Mouse (Mus musculus) forebrain, embryonic 10.5 days (tissue): Measurements from ENCODE around the gene Crot. TPM values are rescaled to one million over a fixed set of nuclear protein-coding genes. Genes with fewer than 3 reads are reported as not detected.
"Not testable (repeated sequence)": the region's sequence is repeated elsewhere in the genome, so short reads cannot be mapped to it uniquely, and the experiment has no call there.

Source experiments
- DNase-seq: peaks from one replicate; pipeline ENCODE4 v3.0.0-alpha.2; 2017; ENCODE audit warnings: low spot score; ENCODE audit errors: extremely low spot score
- H3K27ac ChIP-seq: fragments of 300-500 bp; sonication (generic); 2 replicates; pipeline ENCODE4 v1.5.1; 2016; ENCODE audit warnings: mild to moderate bottlenecking
- H3K27me3 ChIP-seq: fragments of 300-500 bp; sonication (generic); 2 replicates; pipeline ENCODE4 v1.6.1; 2016; ENCODE audit warnings: mild to moderate bottlenecking; ENCODE audit not compliant: poor library complexity, severe bottlenecking
- H3K36me3 ChIP-seq: fragments of 300-500 bp; sonication (generic); replicated peaks from 2 replicates; pipeline ENCODE4 v1.6.1; 2016; ENCODE audit warnings: mild to moderate bottlenecking, moderate library complexity
- H3K4me1 ChIP-seq: fragments of 300-500 bp; sonication (generic); 2 replicates; pipeline ENCODE4 v1.6.1; 2016
- H3K4me3 ChIP-seq: fragments of 300-500 bp; sonication (generic); 2 replicates; pipeline ENCODE4 v1.5.1; 2016; ENCODE audit warnings: mild to moderate bottlenecking, moderate library complexity
- H3K9me3 ChIP-seq: fragments of 300-500 bp; sonication (generic); 2 replicates; pipeline ENCODE4 v1.6.1; 2016; ENCODE audit warnings: mild to moderate bottlenecking, moderate library complexity
- WGBS: fragments of 180-500 bp; shearing (Covaris S2); methylation state at CpG from one replicate; pipeline ENCODE4 v1.1.7; 2016; 5-methylcytosine and 5-hydroxymethylcytosine counted together
- polyA plus RNA-seq: library from polyadenylated mRNA; unstranded; fragments of >200 nt; fragmentation: Nextera tagmentation; extraction: Ambion mirVana; gene quantifications from 2 replicates; pipeline ENCODE4 v1.2.1, GENCODE M21; 2016

Gene Crot
- polyA plus RNA-seq, 1 experiment from 2014 or later = 30.9 TPM

GRCm38 (mm10) chr5:9032101-9032590 lies 35.0 kb upstream of the Crot start:
- Histone ChIP-seq H3K27me3 (no peaks in the 10 kb centered on the region), H3K9me3 (no peaks in the 10 kb centered on the region)
- WGBS = 90% methylated on average over 8 of the region's 8 CpGs

GRCm38 (mm10) chr5:9028266-9028841 lies 31.2 kb upstream of the Crot start:
- no peaks in the 10 kb centered on the region for H3K36me3 ChIP-seq
- H3K4me1 ChIP-seq = no peaks in the 10 kb centered on the region
- DNase-seq = no peak
- 81% methylated on average over 1 of the region's 1 CpGs for WGBS
- H3K27ac ChIP-seq = no peak overlapping the region
- H3K9me3 ChIP-seq = no peaks in the 10 kb centered on the region
- H3K4me3 ChIP-seq = no peak overlapping the region
- H3K27me3 ChIP-seq = no peaks in the 10 kb centered on the region

More at GRCm38 (mm10) chr5:9032101-9032590, 35.0 kb upstream of the Crot start:
- H3K36me3 ChIP-seq = no peaks in the 10 kb centered on the region
- no peak overlapping the region for H3K27ac ChIP-seq
- H3K4me1 ChIP-seq = no peaks in the 10 kb centered on the region
- no peak for DNase-seq
- no peak overlapping the region for H3K4me3 ChIP-seq

GRCm38 (mm10) chr5:9015352-9015751 lies 18.2 kb upstream of the Crot start:
- no peaks in the 10 kb centered on the region for H3K27me3 ChIP-seq
- no peak for DNase-seq
- no peaks in the 10 kb centered on the region for H3K9me3 ChIP-seq
- no peaks in the 10 kb centered on the region for H3K36me3 ChIP-seq
- H3K27ac ChIP-seq = no peak overlapping the region
- no peak overlapping the region for H3K4me3 ChIP-seq
- no peaks in the 10 kb centered on the region for H3K4me1 ChIP-seq
- WGBS = 80% methylated on average over 3 of the region's 3 CpGs

DNA sequence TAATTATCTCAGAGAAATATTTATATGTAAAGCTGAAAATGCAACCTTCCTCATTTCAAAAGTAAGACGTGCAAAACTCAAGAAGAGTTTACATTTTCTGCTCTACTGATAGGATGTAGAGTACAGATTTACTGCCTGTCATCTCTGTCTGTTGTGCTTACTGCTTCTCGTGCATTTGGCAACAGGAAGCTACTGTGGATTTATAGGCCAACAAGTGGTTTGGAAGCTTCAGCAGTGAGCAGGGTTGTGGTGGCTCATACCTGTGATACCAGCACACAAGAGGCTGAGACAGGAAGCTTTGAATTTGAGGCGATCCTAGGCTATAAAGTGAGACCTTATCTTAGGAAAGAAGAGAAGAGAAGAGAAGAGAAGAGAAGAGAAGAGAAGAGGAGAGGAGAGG lies 17.6 kb upstream of the Crot start:
- Histone ChIP-seq H3K27me3 (no peaks in the 10 kb centered on the region), H3K27ac (no peak overlapping the region), H3K9me3 (no peaks in the 10 kb centered on the region), H3K4me1 (no peaks in the 10 kb centered on the region), H3K36me3 (no peaks in the 10 kb centered on the region), H3K4me3 (no peak overlapping the region)
- no peak for DNase-seq
- 87% methylated on average over 3 of the region's 3 CpGs for WGBS

DNA sequence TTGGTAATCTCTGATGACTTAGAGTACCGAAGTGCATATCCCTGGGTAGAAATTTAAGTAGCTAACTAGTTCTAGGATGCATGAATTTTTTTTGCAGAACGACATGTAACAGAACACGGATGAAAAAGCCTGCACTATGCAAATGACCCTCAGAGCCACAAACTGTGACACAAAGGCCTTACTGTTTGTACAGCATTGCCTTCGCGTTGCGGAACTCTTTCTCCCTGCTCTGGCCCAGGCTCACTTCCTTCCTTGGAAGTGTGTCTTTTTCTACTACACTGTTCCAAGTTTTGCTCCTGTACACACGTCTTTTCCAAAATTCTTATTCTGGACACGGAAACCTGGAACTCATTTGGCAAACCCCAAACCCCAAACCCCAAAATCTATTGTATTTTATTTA lies 14.2 kb upstream of the Crot start:
- Histone ChIP-seq H3K27ac (no peak overlapping the region), H3K27me3 (no peaks in the 10 kb centered on the region), H3K9me3 (no peaks in the 10 kb centered on the region), H3K4me3 (no peak overlapping the region), H3K4me1 (no peaks in the 10 kb centered on the region), H3K36me3 (no peaks in the 10 kb centered on the region)
- no peak for DNase-seq
- WGBS = 80% methylated on average over 8 of the region's 8 CpGs

DNA sequence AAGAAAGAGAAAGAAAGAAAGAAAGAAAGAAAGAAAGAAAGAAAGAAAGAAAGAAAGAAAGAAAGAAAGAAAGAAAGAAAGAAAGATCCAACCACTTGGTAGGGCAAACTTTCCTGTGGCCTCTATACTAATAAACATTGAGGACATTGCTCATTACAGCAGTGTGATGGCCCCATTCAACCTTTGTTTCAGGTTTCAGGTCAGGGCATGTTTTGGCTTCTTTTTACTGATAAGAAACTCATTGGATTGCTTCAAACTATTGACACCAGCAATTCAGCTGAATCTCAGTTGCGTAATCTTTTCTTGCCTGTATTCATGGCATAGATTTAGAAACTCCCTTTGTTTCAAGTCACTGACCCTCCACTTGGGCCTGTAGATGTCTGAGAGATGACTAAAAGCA lies 13.0 kb upstream of the Crot start:
- Histone ChIP-seq H3K4me3 (no peak overlapping the region), H3K27ac (no peak overlapping the region), H3K4me1 (no peaks in the 10 kb centered on the region), H3K9me3 (no peaks in the 10 kb centered on the region), H3K27me3 (no peaks in the 10 kb centered on the region), H3K36me3 (no peaks in the 10 kb centered on the region)
- 95% methylated on average over 1 of the region's 1 CpGs for WGBS
- DNase-seq = no peak

DNA sequence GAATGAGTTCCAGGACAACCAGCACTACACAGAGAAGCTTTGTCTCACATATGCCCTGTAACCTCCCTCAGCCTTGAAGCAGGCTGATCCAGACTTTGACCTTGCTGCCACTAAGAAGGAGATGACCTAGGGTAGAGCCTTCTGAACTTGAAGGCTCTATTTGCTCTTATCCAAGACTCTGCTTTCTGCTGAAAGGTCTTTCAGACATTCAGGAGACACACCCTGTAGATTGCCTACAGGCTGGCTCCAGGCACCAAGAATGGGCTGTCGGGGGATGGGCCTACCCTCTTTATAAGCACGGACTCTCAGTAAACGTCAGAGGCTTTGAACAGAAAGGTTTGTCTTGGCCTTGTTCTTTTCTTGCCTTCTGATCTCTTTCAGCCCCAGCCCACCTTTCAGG lies 9.5 kb upstream of the Crot start:
- H3K4me3 ChIP-seq, H3K36me3 ChIP-seq, H3K9me3 ChIP-seq, H3K4me1 ChIP-seq, DNase-seq, H3K27ac ChIP-seq, H3K27me3 ChIP-seq: not testable (repeated sequence)
- WGBS = 54% methylated on average over 3 of the region's 3 CpGs

- H3K4me3 ChIP-seq, H3K27me3 ChIP-seq, DNase-seq, H3K36me3 ChIP-seq, H3K27ac ChIP-seq, H3K9me3 ChIP-seq: not testable (repeated sequence)
- H3K4me1 ChIP-seq = peaks cover 36% of the 10 kb centered on the region
- WGBS = 32% methylated on average over 7 of the region's 7 CpGs
Observed at GRCm38 (mm10) chr5:9000006-9000405, 2.9 kb upstream of the Crot start.

- no peaks in the 10 kb centered on the region for H3K27me3 ChIP-seq
- H3K4me1 ChIP-seq = peaks cover 37% of the 10 kb centered on the region
- DNase-seq = no peak
- H3K36me3 ChIP-seq = no peaks in the 10 kb centered on the region
- 75% methylated on average over 4 of the region's 4 CpGs for WGBS
- H3K4me3 ChIP-seq = no peak overlapping the region
- no peaks in the 10 kb centered on the region for H3K9me3 ChIP-seq
- H3K27ac ChIP-seq = no peak overlapping the region
Observed at GRCm38 (mm10) chr5:8999108-8999507, 2.0 kb upstream of the Crot start.

DNA sequence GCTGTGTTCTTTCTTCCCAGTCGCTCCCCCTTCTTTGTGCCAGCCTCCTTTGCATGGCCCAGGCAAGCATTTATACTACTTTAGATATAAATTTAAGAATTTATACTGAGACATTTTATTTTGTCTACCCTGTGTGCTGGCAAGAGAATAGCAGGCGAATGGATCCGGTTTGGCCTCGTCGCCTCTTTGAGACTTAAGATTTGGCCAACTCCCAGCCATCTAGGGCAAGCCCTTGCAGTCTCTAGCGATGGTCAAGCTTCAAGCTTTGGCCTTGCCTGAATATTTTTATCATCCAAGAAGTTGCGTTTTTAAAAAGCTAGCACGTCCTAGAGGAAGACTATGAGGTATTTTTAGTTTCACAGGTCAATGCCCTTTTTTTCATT lies 380 bp upstream of the Crot start:
- no peaks in the 10 kb centered on the region for H3K27me3 ChIP-seq
- peaks cover 13% of the 10 kb centered on the region for H3K36me3 ChIP-seq
- no peaks in the 10 kb centered on the region for H3K9me3 ChIP-seq
- H3K4me1 ChIP-seq = peaks cover 37% of the 10 kb centered on the region
- H3K27ac ChIP-seq = peak overlapping the region; percentile 95
- H3K4me3 ChIP-seq = peak overlapping the region; percentile 76
- WGBS = 10% methylated on average over 8 of the region's 8 CpGs
- no peak for DNase-seq

DNA sequence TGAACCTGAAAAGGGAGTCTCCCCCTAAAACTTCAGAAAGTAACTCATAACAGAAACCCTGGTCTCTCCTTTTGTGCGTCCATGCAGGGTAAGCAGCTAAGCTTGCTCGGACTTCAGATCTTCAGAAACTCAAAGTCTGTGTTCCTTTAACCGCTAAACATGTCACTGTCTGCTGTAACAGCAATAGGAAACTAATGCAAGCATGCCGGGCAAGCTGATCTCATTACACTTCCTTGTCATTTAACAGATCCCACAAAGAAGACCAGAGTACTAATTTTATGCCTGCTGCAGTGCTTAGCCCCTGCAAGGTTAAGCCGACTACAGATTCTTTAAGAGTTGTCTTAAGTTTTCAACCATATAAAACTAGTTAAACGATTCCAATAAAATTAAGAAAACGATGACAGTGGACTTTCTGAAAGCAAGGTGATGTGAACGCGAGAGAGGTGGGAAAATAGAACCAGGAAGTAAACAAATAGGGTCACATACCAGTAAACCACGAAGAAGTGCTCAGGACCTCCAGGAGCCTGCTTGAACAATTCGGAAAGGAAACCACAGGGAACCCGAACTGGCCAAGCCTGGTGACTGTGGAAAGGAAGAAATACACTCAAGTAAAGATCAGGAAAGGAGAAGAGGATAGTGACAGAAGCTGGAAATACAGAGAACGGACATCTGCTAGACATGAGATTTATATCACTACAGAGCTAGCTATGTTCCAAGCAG lies 998 bp downstream of the Crot start:
- H3K9me3 ChIP-seq = no peaks in the 10 kb centered on the region
- H3K4me1 ChIP-seq = peaks cover 37% of the 10 kb centered on the region
- peak overlapping the region; percentile 95 for H3K27ac ChIP-seq
- no peak for DNase-seq
- peaks cover 26% of the 10 kb centered on the region for H3K36me3 ChIP-seq
- peak overlapping the region; percentile 76 for H3K4me3 ChIP-seq
- 23% methylated on average over 13 of the region's 13 CpGs for WGBS
- no peaks in the 10 kb centered on the region for H3K27me3 ChIP-seq

- WGBS = 86% methylated on average over 16 of the region's 16 CpGs
- DNase-seq = no peak
- Histone ChIP-seq H3K27me3 (no peaks in the 10 kb centered on the region), H3K9me3 (no peaks in the 10 kb centered on the region), H3K4me3 (no peak overlapping the region), H3K27ac (no peak overlapping the region), H3K36me3 (peaks cover 55% of the 10 kb centered on the region), H3K4me1 (peaks cover 16% of the 10 kb centered on the region)
Observed at GRCm38 (mm10) chr5:8991626-8992025, 5.5 kb downstream of the Crot start.

- H3K4me3 ChIP-seq = no peak overlapping the region
- no peak for DNase-seq
- H3K27me3 ChIP-seq = no peaks in the 10 kb centered on the region
- H3K4me1 ChIP-seq = peaks cover 6% of the 10 kb centered on the region
- no peak overlapping the region for H3K27ac ChIP-seq
- H3K36me3 ChIP-seq = peaks cover 63% of the 10 kb centered on the region
- no peaks in the 10 kb centered on the region for H3K9me3 ChIP-seq
- 90% methylated on average over 13 of the region's 13 CpGs for WGBS
Observed at GRCm38 (mm10) chr5:8990526-8990925, 6.6 kb downstream of the Crot start.
